Mouse (Mus musculus) hindbrain, embryonic 11.5 days (tissue): ENCODE data around the gene Fgf23. TPM values are rescaled to one million over a fixed set of nuclear protein-coding genes. Genes with fewer than 3 reads are reported as not detected.

Source experiments
- ATAC-seq: fragments of 200-750 bp; cut with Nextera tagmentation; 2 replicates; pipeline ENCODE4 v1.8.0; 2017; ENCODE audit warnings: mild to moderate bottlenecking, moderate TSS enrichment, moderate library complexity; ENCODE audit not compliant: low FRiP score
- DNase-seq: peaks from one replicate; pipeline ENCODE4 v3.0.0-alpha.2; 2015; ENCODE audit warnings: low spot score
- H3K27ac ChIP-seq: fragments of 300-500 bp; sonication (generic); 2 replicates; pipeline ENCODE4 v1.5.1; 2014; ENCODE audit warnings: mild to moderate bottlenecking, low read depth, low read length
- H3K27me3 ChIP-seq: fragments of 300-500 bp; sonication (generic); 2 replicates; pipeline ENCODE4 v1.6.1; 2014; ENCODE audit warnings: mild to moderate bottlenecking, low read length, moderate library complexity, mixed read lengths; ENCODE audit not compliant: control insufficient read depth, insufficient read depth
- H3K36me3 ChIP-seq: fragments of 300-500 bp; sonication (generic); 2 replicates; pipeline ENCODE4 v1.6.1; 2014; ENCODE audit warnings: mild to moderate bottlenecking, low read length, moderate library complexity, mixed read lengths; ENCODE audit not compliant: control insufficient read depth, insufficient read depth
- H3K4me1 ChIP-seq: fragments of 300-500 bp; sonication (generic); replicated peaks from 2 replicates; pipeline ENCODE4 v1.6.1; 2014; ENCODE audit warnings: low read length, mixed read lengths; ENCODE audit not compliant: control insufficient read depth, insufficient read depth
- H3K4me2 ChIP-seq: fragments of 300-500 bp; sonication (generic); replicated peaks from 2 replicates; pipeline ENCODE4 v1.6.1; 2014; ENCODE audit warnings: mild to moderate bottlenecking, low read depth, low read length
- H3K4me3 ChIP-seq: fragments of 300-500 bp; sonication (generic); 2 replicates; pipeline ENCODE4 v1.5.1; 2014; ENCODE audit warnings: low read depth, low read length
- H3K9ac ChIP-seq: fragments of 300-500 bp; sonication (generic); 2 replicates; pipeline ENCODE4 v1.6.1; 2014; ENCODE audit warnings: low read depth, low read length
- H3K9me3 ChIP-seq: fragments of 300-500 bp; sonication (generic); 2 replicates; pipeline ENCODE4 v1.6.1; 2016; ENCODE audit warnings: low read length; ENCODE audit not compliant: control insufficient read depth
- WGBS: fragments of 180-500 bp; shearing (Covaris S2); extraction: QIAGEN DNeasy Blood & Tissue Kit; methylation state at CpG from one replicate; pipeline ENCODE4 v1.1.7; 2014; 5-methylcytosine and 5-hydroxymethylcytosine counted together
- polyA plus RNA-seq: library from polyadenylated mRNA; unstranded; fragments of >200 nt; fragmentation: Nextera tagmentation; extraction: Ambion mirVana; gene quantifications from 2 replicates; pipeline ENCODE4 v1.2.1, GENCODE M21; 2014

Fgf23 gene
- polyA plus RNA-seq, 1 experiment from 2014 or later: not detected

- peaks cover 9% of the 10 kb centered on the region; the same call in 1 of the 2 replicates for H3K27me3 ChIP-seq
- H3K27ac ChIP-seq: 0 out of 2 replicates have a peak overlapping the region, but pooled peaks have one; percentile 7
- no peaks in the 10 kb centered on the region for H3K4me1 ChIP-seq
- H3K36me3 ChIP-seq: no peaks in the 10 kb centered on the region
- H3K9me3 ChIP-seq: no peaks in the 10 kb centered on the region
- H3K9ac ChIP-seq: peak overlapping the region; percentile 76
- WGBS: 2% methylated on average over 59 of the region's 59 CpGs
- ATAC-seq (peak; percentile 90), DNase-seq (peak; percentile 80)
- H3K4me2 ChIP-seq: peak overlapping the region; percentile 100
- peak overlapping the region; percentile 69 for H3K4me3 ChIP-seq
These were observed 7.4 kb downstream of the Fgf23 start for GRCm38 (mm10) chr6:127079867-127080731.

DNA sequence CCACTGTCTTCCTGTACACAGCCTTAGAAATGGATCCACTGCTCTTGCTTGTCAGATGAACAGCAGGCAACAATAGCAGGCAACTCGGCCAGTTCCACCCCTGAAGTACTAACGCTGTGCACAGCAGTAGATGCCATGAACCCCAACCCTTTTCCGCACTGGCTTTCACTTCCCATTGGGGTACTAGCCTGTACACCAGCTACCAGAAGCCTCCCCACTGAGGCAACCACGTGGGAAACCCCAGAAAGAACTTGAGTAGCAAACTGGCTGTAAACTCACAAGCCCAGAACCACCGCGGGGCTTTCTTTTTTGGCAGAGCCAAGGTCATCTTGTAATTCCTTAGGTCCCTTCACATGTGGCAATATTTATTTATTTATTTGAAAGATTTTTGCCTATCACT, 9.1 kb downstream of the Fgf23 start:
- no peaks in the 10 kb centered on the region for H3K9me3 ChIP-seq
- H3K27ac ChIP-seq: no peak overlapping the region
- no peaks in the 10 kb centered on the region for H3K36me3 ChIP-seq
- no peak overlapping the region for H3K4me2 ChIP-seq
- DNase-seq (no peak), ATAC-seq (no peak)
- H3K9ac ChIP-seq: no peak overlapping the region
- no peaks in the 10 kb centered on the region for H3K4me1 ChIP-seq
- 67% methylated on average over 6 of the region's 6 CpGs for WGBS
- peaks cover 9% of the 10 kb centered on the region; the same call in 1 of the 2 replicates for H3K27me3 ChIP-seq
- H3K4me3 ChIP-seq: no peak overlapping the region

DNA sequence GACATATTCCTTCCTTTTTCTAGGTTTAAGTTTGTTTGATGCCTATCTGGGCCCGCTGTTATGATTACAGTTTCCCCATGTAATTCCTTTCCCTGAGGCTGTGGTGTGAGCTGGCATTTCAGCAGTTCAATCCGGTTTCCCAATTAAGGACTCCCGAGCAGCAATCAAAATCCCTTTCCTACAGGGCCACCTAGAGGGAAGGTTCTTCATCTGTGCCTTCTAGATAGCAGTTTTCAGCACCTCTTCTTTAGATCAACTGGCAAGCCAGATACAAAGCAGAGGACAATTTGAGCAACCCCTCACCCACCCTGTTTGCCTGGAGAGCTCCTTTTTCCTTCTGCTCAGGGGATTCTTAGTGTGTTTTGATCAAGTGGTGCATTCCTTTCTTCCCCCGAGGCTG, 14.0 kb downstream of the Fgf23 start:
- WGBS: 66% methylated on average over 4 of the region's 4 CpGs
- Histone ChIP-seq H3K4me1 (no peaks in the 10 kb centered on the region), H3K9me3 (no peaks in the 10 kb centered on the region)

DNA sequence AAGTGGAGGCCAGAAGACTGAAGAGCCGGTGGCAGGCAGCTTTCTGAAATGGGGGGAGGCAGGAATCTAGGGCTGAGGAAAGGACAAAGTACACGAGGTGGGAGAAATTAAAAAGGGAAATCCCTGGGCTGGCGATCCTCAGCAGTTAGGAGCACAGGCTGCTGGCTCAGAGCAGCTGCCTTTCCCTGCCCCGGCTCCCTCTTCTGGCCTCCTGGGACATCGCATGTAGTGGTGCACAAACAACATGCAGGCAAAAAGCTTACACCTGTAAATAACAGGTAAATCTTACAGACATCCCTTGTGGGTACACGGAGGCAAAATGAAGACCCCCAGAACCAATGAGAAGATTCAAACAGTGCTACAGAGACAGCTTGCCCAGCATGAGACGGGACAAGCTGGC, 21.9 kb downstream of the Fgf23 start:
- WGBS: 60% methylated on average over 7 of the region's 7 CpGs
- DNase-seq: peak; percentile 21

More for the DNA sequence above, 14.0 kb downstream of the Fgf23 start:
- ATAC-seq (no peak), DNase-seq (no peak)
- H3K4me3 ChIP-seq: no peak overlapping the region
- no peaks in the 10 kb centered on the region; the same call in 1 of the 2 replicates for H3K27me3 ChIP-seq
- no peak overlapping the region for H3K27ac ChIP-seq
- H3K36me3 ChIP-seq: peaks cover 5% of the 10 kb centered on the region; the same call in 1 of the 2 replicates
- H3K9ac ChIP-seq: no peak overlapping the region
- H3K4me2 ChIP-seq: no peak overlapping the region

DNA sequence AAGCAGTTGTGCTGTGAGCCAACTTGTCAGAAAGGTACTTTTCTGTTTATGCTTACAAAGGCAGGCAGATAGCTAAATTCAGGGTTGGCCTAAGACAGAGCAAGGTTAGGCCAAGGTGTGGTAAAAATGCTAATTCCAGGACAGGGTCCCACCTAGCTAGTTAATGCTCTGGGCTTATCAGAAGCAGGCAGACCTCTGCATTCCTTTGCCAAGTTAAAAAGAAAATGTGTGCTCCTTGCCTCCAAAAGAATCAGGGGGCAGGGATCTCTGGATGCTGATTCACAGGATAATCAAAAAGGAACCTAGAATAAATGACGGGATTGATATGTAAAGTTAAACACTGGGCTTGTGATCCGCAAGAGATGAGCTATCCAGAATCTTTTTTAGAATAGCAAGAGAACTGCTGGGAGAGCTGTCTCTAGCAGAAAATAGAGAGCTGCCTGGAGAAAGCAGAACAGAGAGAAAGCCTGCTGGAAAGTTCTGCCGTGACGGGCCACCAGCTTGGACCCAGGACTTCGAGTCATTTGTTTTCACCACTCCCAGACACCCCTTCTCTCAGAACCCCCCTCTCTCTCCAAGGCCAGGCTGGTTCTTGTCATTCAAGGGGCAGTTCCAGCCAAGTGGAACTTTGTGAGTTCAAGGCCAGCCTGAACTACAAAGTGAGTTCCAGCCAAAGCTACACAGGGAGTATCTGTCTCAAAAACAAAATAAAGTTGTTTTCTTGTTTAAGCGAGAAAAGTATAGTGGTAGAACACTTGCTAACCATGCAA, 31.0 kb downstream of the Fgf23 start:
- H3K36me3 ChIP-seq: no peaks in the 10 kb centered on the region
- H3K9me3 ChIP-seq: no peaks in the 10 kb centered on the region
- no peak overlapping the region for H3K4me2 ChIP-seq
- no peak overlapping the region for H3K27ac ChIP-seq
- no peak overlapping the region for H3K9ac ChIP-seq
- peaks cover 6% of the 10 kb centered on the region; the same call in 1 of the 2 replicates for H3K4me1 ChIP-seq
- DNase-seq (no peak), ATAC-seq (no peak)
- H3K4me3 ChIP-seq: no peak overlapping the region
- 93% methylated on average over 6 of the region's 6 CpGs for WGBS
- H3K27me3 ChIP-seq: no peaks in the 10 kb centered on the region

More for the DNA sequence above, 21.9 kb downstream of the Fgf23 start:
- Histone ChIP-seq H3K4me1 (no peaks in the 10 kb centered on the region), H3K9me3 (no peaks in the 10 kb centered on the region), H3K36me3 (peaks cover 2% of the 10 kb centered on the region; the same call in 1 of the 2 replicates), H3K4me3 (no peak overlapping the region), H3K4me2 (no peak overlapping the region), H3K9ac (no peak overlapping the region), H3K27ac (no peak overlapping the region), H3K27me3 (no peaks in the 10 kb centered on the region)
- ATAC-seq: no peak

GRCm38 (mm10) chr6:127104396-127105029, 31.8 kb downstream of the Fgf23 start:
- Histone ChIP-seq H3K4me2 (no peak overlapping the region), H3K36me3 (no peaks in the 10 kb centered on the region), H3K9ac (no peak overlapping the region), H3K4me3 (no peak overlapping the region), H3K27me3 (no peaks in the 10 kb centered on the region), H3K4me1 (peaks cover 7% of the 10 kb centered on the region; the same call in 1 of the 2 replicates), H3K27ac (no peak overlapping the region), H3K9me3 (no peaks in the 10 kb centered on the region)
- ATAC-seq: no peak
- WGBS: 92% methylated on average over 7 of the region's 7 CpGs
- DNase-seq: no peak

DNA sequence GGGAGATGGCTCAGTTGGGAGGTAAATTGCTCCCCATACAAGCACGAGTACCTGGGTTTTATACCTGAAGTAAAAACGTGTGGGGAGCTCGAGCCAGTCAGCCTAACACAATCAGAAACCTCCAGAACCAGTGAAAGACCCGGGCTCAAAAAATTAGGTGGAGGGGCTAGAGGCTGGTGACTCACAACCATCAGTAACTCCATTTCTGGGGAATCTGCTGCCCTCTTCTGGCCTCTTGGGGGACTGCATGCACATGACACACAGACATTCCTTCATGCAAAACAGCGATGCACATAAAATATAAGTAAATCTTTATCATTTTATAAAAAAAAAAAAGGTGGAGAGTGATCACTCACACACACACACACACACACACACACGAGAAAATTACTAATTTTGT, 32.4 kb downstream of the Fgf23 start:
- Histone ChIP-seq H3K4me3 (no peak overlapping the region), H3K27me3 (no peaks in the 10 kb centered on the region), H3K4me1 (peaks cover 7% of the 10 kb centered on the region; the same call in 1 of the 2 replicates), H3K9me3 (no peaks in the 10 kb centered on the region), H3K27ac (no peak overlapping the region), H3K36me3 (no peaks in the 10 kb centered on the region), H3K9ac (no peak overlapping the region), H3K4me2 (no peak overlapping the region)
- WGBS: 61% methylated on average over 6 of the region's 6 CpGs
- DNase-seq (peak; percentile 72), ATAC-seq (no peak)

DNA sequence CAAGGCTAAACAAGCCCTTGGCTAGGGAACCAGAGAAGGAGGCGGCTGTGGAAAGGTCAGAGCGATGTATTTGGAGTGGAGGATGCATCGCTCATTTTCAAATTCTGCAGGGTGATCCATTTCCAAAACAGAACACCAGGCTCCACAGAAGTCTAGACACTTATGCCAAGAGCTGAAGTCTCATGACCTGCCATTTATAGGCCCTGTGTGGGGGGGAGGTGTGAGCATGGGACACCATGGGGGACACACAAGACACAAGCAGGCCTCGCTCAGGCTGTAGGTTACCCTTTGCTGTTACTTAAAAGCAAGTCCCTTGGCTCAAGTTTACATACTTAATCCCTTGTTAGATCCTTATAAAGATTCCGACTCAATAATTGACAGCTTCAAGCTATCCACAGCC, 33.5 kb downstream of the Fgf23 start:
- no peak overlapping the region for H3K4me2 ChIP-seq
- WGBS: 90% methylated on average over 5 of the region's 5 CpGs
- H3K4me1 ChIP-seq: peaks cover 7% of the 10 kb centered on the region; the same call in 1 of the 2 replicates
- H3K27me3 ChIP-seq: no peaks in the 10 kb centered on the region
- no peak overlapping the region for H3K9ac ChIP-seq
- H3K27ac ChIP-seq: no peak overlapping the region
- DNase-seq (no peak), ATAC-seq (no peak)
- H3K4me3 ChIP-seq: no peak overlapping the region
- H3K36me3 ChIP-seq: no peaks in the 10 kb centered on the region
- no peaks in the 10 kb centered on the region for H3K9me3 ChIP-seq
